ENCODE assay signal across 14 mouse cellular contexts in the genomic region with DNA sequence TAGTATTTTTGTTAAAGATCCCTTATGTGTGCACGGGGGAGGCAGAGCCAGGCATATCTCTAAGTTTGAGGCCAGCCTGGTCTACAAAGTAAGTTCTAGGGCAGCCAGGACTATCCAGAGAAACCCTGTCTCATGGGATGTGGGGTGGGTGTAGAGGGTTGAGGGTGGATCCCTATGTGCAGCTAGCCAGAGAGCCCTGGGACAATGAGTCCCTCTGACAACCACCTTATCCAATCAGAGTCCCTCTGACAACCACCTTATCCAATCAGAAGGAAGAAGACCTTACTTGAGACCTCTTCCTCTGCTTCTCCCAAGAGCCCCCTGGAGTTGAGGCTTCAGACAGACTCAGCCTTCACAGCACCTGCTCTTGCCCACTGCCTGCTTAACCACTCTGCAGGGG. TPM values are rescaled to one million over a fixed set of nuclear protein-coding genes. Genes with fewer than 3 reads are reported as not detected.
DNase-seq lines count a peak whose midpoint lies in the region; ATAC-seq and TF ChIP-seq lines count a peak whose summit lies in the region.
"Had no signal": no experiment of that assay in that cellular context is flagged by ENCODE, and none has a peak within 500 bp of the region (broad histone marks: within the 10 kb centered on the region; RNA-seq: fewer than 3 reads in every experiment).

No protein-coding gene starts in this region.

- H3K4me2 ChIP-seq in heart, embryonic 13.5 days = no peak overlapping the region
- H3K4me2 ChIP-seq: embryonic facial prominence, embryonic 15.5 days; forebrain, embryonic 15.5 days had no signal

- TF ChIP-seq CTCF in MEL (IDR thresholded peaks at IDR 0.05 in 2 of 3, conservative IDR thresholded peaks at IDR 0.05 in 1 of 3; ENCODE audit: control insufficient read depth in 1 of 3, insufficient read depth in 1 of 3, low read depth in 2 of 3, low read length in 3 of 3, poor library complexity in 1 of 3, severe bottlenecking in 1 of 3) = no peak
- no peak for TF ChIP-seq CTCF in liver, adult 2 months (IDR thresholded peaks at IDR 0.05; ENCODE audit: low read depth, low read length)

- peaks cover 29% of the 10 kb centered on the region for H3K79me2 ChIP-seq in MEL (ENCODE audit: control insufficient read depth, insufficient read depth, low read length, poor library complexity)
- no peaks in the 10 kb centered on the region for H3K79me2 ChIP-seq in liver, adult 2 months (ENCODE audit: control insufficient read depth, insufficient read depth, low read length)

- no peaks in the 10 kb centered on the region for H3K27me3 ChIP-seq in heart, embryonic 13.5 days (replicated peaks)
- H3K27me3 ChIP-seq in MEL (ENCODE audit: control insufficient read depth in 1 of 2, insufficient read depth in 2 of 2, low read length in 2 of 2) = no peaks in the 10 kb centered on the region
- H3K27me3 ChIP-seq in liver, adult 2 months (ENCODE audit: control insufficient read depth, insufficient read depth, low read length) = no peaks in the 10 kb centered on the region
- H3K27me3 ChIP-seq: embryonic facial prominence, embryonic 15.5 days; forebrain, embryonic 15.5 days had no signal

- no peaks in the 10 kb centered on the region for H3K36me3 ChIP-seq in heart, embryonic 13.5 days
- H3K36me3 ChIP-seq in MEL (ENCODE audit: control insufficient read depth in 1 of 2, insufficient read depth in 2 of 2, low read length in 2 of 2) = peaks cover 0 to 55% of the 10 kb centered on the region in 2 experiments; a peak in 2 of 4 replicates
- no peaks in the 10 kb centered on the region for H3K36me3 ChIP-seq in liver, adult 2 months (ENCODE audit: control insufficient read depth, insufficient read depth, low read length)
- H3K36me3 ChIP-seq: embryonic facial prominence, embryonic 15.5 days; forebrain, embryonic 15.5 days had no signal

- H3K9me3 ChIP-seq in heart, embryonic 13.5 days = no peaks in the 10 kb centered on the region
- H3K9me3 ChIP-seq in MEL (replicated peaks; ENCODE audit: insufficient read depth, low read length) = no peaks in the 10 kb centered on the region
- H3K9me3 ChIP-seq: embryonic facial prominence, embryonic 15.5 days; forebrain, embryonic 15.5 days; megakaryocyte, embryonic 14.5 days had no signal

- H3K4me1 ChIP-seq in heart, embryonic 13.5 days = peaks cover 81% of the 10 kb centered on the region
- H3K4me1 ChIP-seq in MEL (ENCODE audit: control insufficient read depth in 1 of 2, insufficient read depth in 2 of 2, low read length in 2 of 2) = peaks cover 30 to 63% of the 10 kb centered on the region in 2 experiments
- peaks cover 6% of the 10 kb centered on the region for H3K4me1 ChIP-seq in liver, adult 2 months (ENCODE audit: control insufficient read depth, insufficient read depth, low read length)

- TF ChIP-seq EP300 in MEL (IDR thresholded peaks at IDR 0.05; ENCODE audit: low read depth in 1 of 2, low read length in 2 of 2) = no peak

- no peak for ATAC-seq in heart, embryonic 13.5 days (ENCODE audit: extremely low read depth, insufficient number of reproducible peaks, low FRiP score, low TSS enrichment)
- no peak for ATAC-seq in frontal cortex, adult (ENCODE audit: low TSS enrichment)
- ATAC-seq: forebrain, embryonic 15.5 days had no signal

- WGBS in heart, embryonic 13.5 days = 61% methylated on average over 1 of the region's 1 CpGs
- 81% methylated on average over 1 of the region's 1 CpGs for WGBS in liver, adult 2 months

- DNase-seq in heart, adult 18-20 months = no peak
- DNase-seq in MEL (ENCODE audit: low read depth, low spot score) = peak; percentile 92
- peak; percentile 23 for DNase-seq in ZHBTc4 (ENCODE audit: low read depth, low spot score)
- no peak for DNase-seq in liver, adult 2 months (ENCODE audit: extremely low read depth, low read depth, low spot score)
- no peak for DNase-seq in frontal cortex, postnatal 25 days (ENCODE audit: low spot score in 2 of 2)
- DNase-seq: cerebellum, adult 18-20 months; gastrocnemius, postnatal 25 days; spleen, adult 18-20 months; thymus, postnatal 25 days had no signal

- peak overlapping the region; percentile 74 for H3K27ac ChIP-seq in heart, embryonic 13.5 days (replicated peaks)
- H3K27ac ChIP-seq in MEL (ENCODE audit: control insufficient read depth, low read depth, low read length) = peak overlapping the region; percentile 99
- peak overlapping the region; percentile 40; the same call in 1 of the 2 replicates for H3K27ac ChIP-seq in liver, adult 2 months (replicated peaks; ENCODE audit: insufficient read depth, low read depth, low read length)
- H3K27ac ChIP-seq: embryonic facial prominence, embryonic 15.5 days; forebrain, embryonic 15.5 days had no signal

- H3K9ac ChIP-seq in heart, embryonic 13.5 days = no peak overlapping the region
- H3K9ac ChIP-seq in MEL (ENCODE audit: control insufficient read depth, low read depth, low read length, poor library complexity, severe bottlenecking) = peak overlapping the region; percentile 75
- H3K9ac ChIP-seq in liver, adult 2 months (ENCODE audit: low read depth, low read length) = no peak overlapping the region
- H3K9ac ChIP-seq: embryonic facial prominence, embryonic 15.5 days; forebrain, embryonic 15.5 days had no signal

- TF ChIP-seq POLR2A in MEL (IDR thresholded peaks at IDR 0.05; ENCODE audit: control insufficient read depth in 1 of 2, insufficient read depth in 1 of 2, low read depth in 1 of 2, low read length in 2 of 2, poor library complexity in 1 of 2) = peak in 1 of 2 experiments; percentile 68; a peak in 2 of 4 replicates
- no peak for TF ChIP-seq POLR2A in liver, adult 2 months (IDR thresholded peaks at IDR 0.05; ENCODE audit: extremely low read depth, insufficient read depth, low read length)

- H3K4me3 ChIP-seq in heart, embryonic 13.5 days = no peak overlapping the region
- H3K4me3 ChIP-seq in MEL (ENCODE audit: control insufficient read depth in 1 of 2, insufficient read depth in 1 of 2, low read depth in 2 of 2, low read length in 2 of 2) = peak overlapping the region; percentile 40 to 55
- no peak overlapping the region for H3K4me3 ChIP-seq in liver, adult 2 months (ENCODE audit: insufficient read depth, low read depth, low read length)
- H3K4me3 ChIP-seq: embryonic facial prominence, embryonic 15.5 days; forebrain, embryonic 15.5 days had no signal

- no peak for TF ChIP-seq RAD21 in MEL (IDR thresholded peaks at IDR 0.05; ENCODE audit: low read depth, low read length)

TF ChIP-seq in MEL, 35 proteins besides CTCF, POLR2A, EP300 and RAD21 (continues in another document):
- TF ChIP-seq JUND (IDR thresholded peaks at IDR 0.05; ENCODE audit: low read depth, low read length) (no peak), ZMIZ1 (IDR thresholded peaks at IDR 0.05; ENCODE audit: low read depth, low read length) (peak; percentile 37; the same call in 1 of the 2 replicates), CHD1 (IDR thresholded peaks at IDR 0.05; ENCODE audit: low read depth, low read length) (no peak; the same call in 1 of the 2 replicates), ETS1 (IDR thresholded peaks at IDR 0.05; ENCODE audit: low read depth, low read length) (no peak), ZNF384 (IDR thresholded peaks at IDR 0.05; ENCODE audit: low read depth, low read length) (no peak), HCFC1 (IDR thresholded peaks at IDR 0.05; ENCODE audit: low read depth, low read length) (no peak), MYB (IDR thresholded peaks at IDR 0.05; ENCODE audit: low read depth, low read length) (no peak), ZKSCAN1 (IDR thresholded peaks at IDR 0.05; ENCODE audit: low read depth, low read length) (no peak), MEF2A (IDR thresholded peaks at IDR 0.05; ENCODE audit: extremely low read depth, insufficient replicate concordance, low read depth, low read length, poor library complexity, severe bottlenecking) (no peak), MAX (IDR thresholded peaks at IDR 0.05; ENCODE audit: low read length) (0 out of 2 replicates have a peak, but pooled peaks have one; percentile 11), SIN3A (IDR thresholded peaks at IDR 0.05; ENCODE audit: low read length) (0 out of 2 replicates have a peak, but pooled peaks have one; percentile 23), KAT2A (conservative IDR thresholded peaks at IDR 0.05; ENCODE audit: low read depth, low read length) (no peak), UBTF (IDR thresholded peaks at IDR 0.05; ENCODE audit: borderline replicate concordance, insufficient read depth, low read depth, low read length) (no peak), CHD2 (IDR thresholded peaks at IDR 0.05; ENCODE audit: low read length) (peak; percentile 50; the same call in 1 of the 2 replicates), TAL1 (IDR thresholded peaks at IDR 0.05; ENCODE audit: low read length) (no peak), POLR2AphosphoS2 (IDR thresholded peaks at IDR 0.05; ENCODE audit: low read length) (no peak), MYC (IDR thresholded peaks at IDR 0.05; ENCODE audit: low read depth, low read length) (no peak), BHLHE40 (IDR thresholded peaks at IDR 0.05; ENCODE audit: borderline replicate concordance, low read depth, low read length) (no peak), GABPA (IDR thresholded peaks at IDR 0.05; ENCODE audit: low read depth, low read length) (no peak), MXI1 (IDR thresholded peaks at IDR 0.05; ENCODE audit: low read depth, low read length) (no peak), MAZ (IDR thresholded peaks at IDR 0.05; ENCODE audit: low read depth, low read length) (no peak), NELFE (IDR thresholded peaks at IDR 0.05; ENCODE audit: low read depth, low read length) (no peak; the same call in 1 of the 2 replicates), USF1 (IDR thresholded peaks at IDR 0.05; ENCODE audit: low read depth, low read length) (no peak), RCOR1 (IDR thresholded peaks at IDR 0.05; ENCODE audit: low read depth, low read length) (no peak), TCF12 (IDR thresholded peaks at IDR 0.05; ENCODE audit: low read depth, low read length) (0 out of 2 replicates have a peak, but pooled peaks have one; percentile 10), SMC3 (IDR thresholded peaks at IDR 0.05; ENCODE audit: low read depth, low read length) (no peak), E2F4 (IDR thresholded peaks at IDR 0.05; ENCODE audit: borderline replicate concordance, low read depth, low read length) (no peak), NRF1 (IDR thresholded peaks at IDR 0.05; ENCODE audit: insufficient read depth, low read depth, low read length, poor library complexity, severe bottlenecking) (no peak), GATA1 (IDR thresholded peaks at IDR 0.05; ENCODE audit: low read depth, low read length) (no peak)

RNA-seq across cellular contexts. Expression of gene Zmiz1, which starts 56.6 kb away (rescaled TPM):
- polyA plus RNA-seq in heart, embryonic 13.5 days (2015; fragmentation: Nextera tagmentation; extraction: Ambion mirVana) = 25.1 and 25.7 TPM in 2 replicates
- 10 to 100 TPM; 32.5 to 38.5 TPM for total RNA-seq in heart, adult 18-20 months (2021)
- 2.7 and 3.7 TPM in 2 replicates for total RNA-seq in MEL (2012; rRNA removed)
- 10 to 100 TPM in 1 of 2 experiments, not detected in 1; 19.9 TPM for polyA plus RNA-seq in MEL (2012; ENCODE audit: insufficient read depth in 1 of 2, insufficient read length in 2 of 2, low read depth in 1 of 2, low replicate concordance in 2 of 2, missing spikeins in 1 of 2)
- total RNA-seq in liver, adult 2 months (2014; rRNA removed) = 5.3 and 10.1 TPM in 2 replicates
- 10.2 and 11.0 TPM in 2 replicates for polyA plus RNA-seq in liver, adult 2 months (2012; rRNA removed)

Comparison
In these comparisons a context has a peak if more than half of its experiments do, and no peak if none do; other contexts are left out.
1. H3K27ac ChIP-seq: peak in every context shown above with its lines; median percentile 99 in MEL; 74 in heart, embryonic 13.5 days; 40 in liver, adult 2 months.
2. H3K4me3 ChIP-seq: peak in MEL (2 of 2); none in heart, embryonic 13.5 days (single experiment) and liver, adult 2 months (single experiment).
3. DNase-seq: peak in MEL (single experiment) and ZHBTc4 (single experiment); none in heart, adult 18-20 months (0 of 2), liver, adult 2 months (single experiment) and frontal cortex, postnatal 25 days (0 of 2).